Mouse (Mus musculus): ENCODE data around the gene Gabrg2.

Gene Gabrg2

GRCm38 (mm10) chr11:41937979-41938378, 62.7 kb downstream of the Gabrg2 start:
- Histone ChIP-seq H3K27me3 (ENCODE audit: insufficient read depth, low read length) (no peaks in the 10 kb centered on the region), H3K4me1 (replicated peaks; ENCODE audit: low read depth, low read length) (no peaks in the 10 kb centered on the region), H3K9me3 (ENCODE audit: low read length) (no peaks in the 10 kb centered on the region), H3K36me3 (ENCODE audit: insufficient read depth, low read length) (no peaks in the 10 kb centered on the region), H3K4me3 (replicated peaks; ENCODE audit: low read length) (no peak overlapping the region)
- no peak for TF ChIP-seq CTCF (conservative IDR thresholded peaks at IDR 0.05; ENCODE audit: low read length)
- TF ChIP-seq NANOG (IDR thresholded peaks at IDR 0.05; ENCODE audit: borderline replicate concordance, low read length): no peak
- no peak for TF ChIP-seq POU5F1 (IDR thresholded peaks at IDR 0.05; ENCODE audit: borderline replicate concordance, low read length)

GRCm38 (mm10) chr11:41918864-41919263, 81.8 kb downstream of the Gabrg2 start:
- no peaks in the 10 kb centered on the region for H3K27me3 ChIP-seq (ENCODE audit: insufficient read depth, low read length)
- H3K36me3 ChIP-seq (ENCODE audit: insufficient read depth, low read length): no peaks in the 10 kb centered on the region
- no peaks in the 10 kb centered on the region for H3K4me1 ChIP-seq (replicated peaks; ENCODE audit: low read depth, low read length)
- no peaks in the 10 kb centered on the region for H3K9me3 ChIP-seq (ENCODE audit: low read length)
- no peak overlapping the region for H3K4me3 ChIP-seq (replicated peaks; ENCODE audit: low read length)
- TF ChIP-seq CTCF (conservative IDR thresholded peaks at IDR 0.05; ENCODE audit: low read length) (no peak), NANOG (IDR thresholded peaks at IDR 0.05; ENCODE audit: borderline replicate concordance, low read length) (no peak), POU5F1 (IDR thresholded peaks at IDR 0.05; ENCODE audit: borderline replicate concordance, low read length) (no peak)

GRCm38 (mm10) chr11:41914066-41914465, 86.6 kb downstream of the Gabrg2 start:
- Histone ChIP-seq H3K27me3 (ENCODE audit: insufficient read depth, low read length) (no peaks in the 10 kb centered on the region), H3K9me3 (ENCODE audit: low read length) (no peaks in the 10 kb centered on the region), H3K4me1 (replicated peaks; ENCODE audit: low read depth, low read length) (no peaks in the 10 kb centered on the region), H3K36me3 (ENCODE audit: insufficient read depth, low read length) (no peaks in the 10 kb centered on the region), H3K4me3 (replicated peaks; ENCODE audit: low read length) (no peak overlapping the region)
- no peak for TF ChIP-seq NANOG (IDR thresholded peaks at IDR 0.05; ENCODE audit: borderline replicate concordance, low read length)
- TF ChIP-seq CTCF (conservative IDR thresholded peaks at IDR 0.05; ENCODE audit: low read length): no peak
- no peak for TF ChIP-seq POU5F1 (IDR thresholded peaks at IDR 0.05; ENCODE audit: borderline replicate concordance, low read length)

GRCm38 (mm10) chr11:41903661-41904060, 97.0 kb downstream of the Gabrg2 start:
- Histone ChIP-seq H3K36me3 (ENCODE audit: insufficient read depth, low read length) (no peaks in the 10 kb centered on the region), H3K9me3 (ENCODE audit: low read length) (no peaks in the 10 kb centered on the region), H3K4me3 (replicated peaks; ENCODE audit: low read length) (no peak overlapping the region), H3K4me1 (replicated peaks; ENCODE audit: low read depth, low read length) (no peaks in the 10 kb centered on the region), H3K27me3 (ENCODE audit: insufficient read depth, low read length) (no peaks in the 10 kb centered on the region)
- TF ChIP-seq POU5F1 (IDR thresholded peaks at IDR 0.05; ENCODE audit: borderline replicate concordance, low read length): no peak
- no peak for TF ChIP-seq NANOG (IDR thresholded peaks at IDR 0.05; ENCODE audit: borderline replicate concordance, low read length)
- no peak for TF ChIP-seq CTCF (conservative IDR thresholded peaks at IDR 0.05; ENCODE audit: low read length)
